Mouse (Mus musculus) urinary bladder, postnatal 36 days (tissue): ENCODE results near the gene Olfr1178.

Experiments used
- DNase-seq, 2 experiments: peaks; one replicate each; pipeline ENCODE4 v3.0.0; 2022; ENCODE audit warnings: low spot score in 2 of 2, mixed read lengths in 1 of 2

Gene Olfr1178

GRCm38 (mm10) chr2:88386762-88387161, at the start of gene Olfr1178:
Olfr1178 (plus strand) TSS chr2:88387062.
- no peak for DNase-seq

- no peak for DNase-seq
Observed at GRCm38 (mm10) chr2:88346392-88346791, 40.5 kb upstream of the Olfr1178 start, which contains the start of gene Olfr1177-ps. Olfr1177-ps (minus strand) TSS chr2:88346492.

GRCm38 (mm10) chr2:88356304-88356703, 30.6 kb upstream of the Olfr1178 start:
- no peak for DNase-seq

GRCm38 (mm10) chr2:88406353-88406752, 19.5 kb downstream of the Olfr1178 start, which contains the start of gene Olfr1179:
Olfr1179 (minus strand) TSS chr2:88406453.
- no peak for DNase-seq

GRCm38 (mm10) chr2:88419051-88419450, 32.2 kb downstream of the Olfr1178 start, which contains the start of gene Olfr1180:
Olfr1180 (minus strand) TSS chr2:88419151.
- DNase-seq, result no peak

- no peak for DNase-seq
Observed at GRCm38 (mm10) chr2:88426071-88426470, 39.2 kb downstream of the Olfr1178 start, which contains the start of gene Olfr1181. Olfr1181 (minus strand) TSS chr2:88426171.

GRCm38 (mm10) chr2:88449031-88449430, 62.2 kb downstream of the Olfr1178 start, which contains the start of gene Gm13757:
Gm13757 (minus strand) TSS chr2:88449131.
- DNase-seq, result no peak
